Mouse (Mus musculus): Measurements from ENCODE around the gene Tbc1d1. TPM values are rescaled to one million over a fixed set of nuclear protein-coding genes. Genes with fewer than 3 reads are reported as not detected.
"Not testable (repeated sequence)": the region's sequence is repeated elsewhere in the genome, so short reads cannot be mapped to it uniquely, and the experiment has no call there.

The Tbc1d1 gene
- total RNA-seq, 4 experiments from 2014 or later: 52.4 to 135 (median 62.0) TPM

DNA sequence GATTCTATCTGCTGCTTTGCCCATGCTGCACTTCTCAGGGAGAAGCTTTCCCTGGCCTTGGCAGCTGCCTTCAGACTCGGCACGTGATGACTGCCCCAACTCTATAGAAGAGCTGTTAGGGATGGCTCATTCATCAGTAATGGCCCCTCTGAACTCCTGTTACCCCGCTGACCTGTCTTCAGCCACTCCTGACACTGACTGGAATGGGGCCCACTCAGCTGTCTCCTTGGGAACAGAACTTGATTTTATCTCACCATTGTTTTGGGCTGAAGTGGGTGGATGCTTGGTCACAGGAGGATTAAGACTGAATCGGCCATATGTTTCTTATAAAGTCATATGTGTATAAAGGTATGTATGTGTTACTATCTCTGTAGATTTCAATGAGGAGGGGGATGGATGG is 145.1 kb downstream of the Tbc1d1 start:
- no peak for DNase-seq (ENCODE audit: low spot score in 2 of 2)

DNA sequence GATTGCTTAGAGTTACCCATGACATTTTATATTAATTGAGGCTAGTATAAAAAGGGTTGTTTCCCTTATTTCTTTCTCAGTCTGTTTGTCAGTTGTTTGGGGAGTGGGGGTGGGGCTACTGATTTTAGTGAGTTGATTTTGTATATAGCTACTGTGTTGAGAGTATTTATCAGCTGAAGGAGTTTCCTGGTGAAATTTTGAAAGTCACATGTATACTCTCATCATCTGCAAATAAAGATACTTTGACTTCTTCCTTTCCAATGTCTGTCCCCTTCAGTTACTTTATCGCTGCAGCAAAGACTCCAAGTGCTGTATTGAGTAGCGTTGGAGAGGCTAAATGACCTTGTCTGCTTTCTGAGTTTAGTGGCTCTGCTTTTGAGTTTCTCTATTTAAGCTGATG is 151.2 kb downstream of the Tbc1d1 start:
- DNase-seq (ENCODE audit: low spot score in 2 of 2): no peak

DNA sequence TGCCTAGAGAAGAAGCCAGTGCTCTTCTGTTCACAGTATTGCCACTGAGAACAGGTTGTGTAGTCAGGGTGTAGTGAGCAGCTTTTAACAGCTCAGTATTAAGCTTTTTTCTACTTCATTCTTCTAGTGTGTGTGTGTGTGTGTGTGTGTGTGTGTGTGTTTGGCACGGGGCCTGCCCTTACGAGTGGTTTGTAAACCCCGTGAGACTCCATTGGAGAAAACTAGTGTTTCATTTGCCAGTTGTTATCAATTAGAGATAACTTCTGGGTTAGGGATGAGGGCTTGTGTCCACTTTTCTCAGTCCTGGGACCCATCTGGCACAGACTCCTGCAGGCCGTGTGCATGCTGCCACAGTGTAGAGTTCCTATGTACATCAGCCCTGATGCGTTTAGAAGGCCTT is 156.2 kb downstream of the Tbc1d1 start:
- DNase-seq (ENCODE audit: low spot score in 2 of 2): no peak

DNA sequence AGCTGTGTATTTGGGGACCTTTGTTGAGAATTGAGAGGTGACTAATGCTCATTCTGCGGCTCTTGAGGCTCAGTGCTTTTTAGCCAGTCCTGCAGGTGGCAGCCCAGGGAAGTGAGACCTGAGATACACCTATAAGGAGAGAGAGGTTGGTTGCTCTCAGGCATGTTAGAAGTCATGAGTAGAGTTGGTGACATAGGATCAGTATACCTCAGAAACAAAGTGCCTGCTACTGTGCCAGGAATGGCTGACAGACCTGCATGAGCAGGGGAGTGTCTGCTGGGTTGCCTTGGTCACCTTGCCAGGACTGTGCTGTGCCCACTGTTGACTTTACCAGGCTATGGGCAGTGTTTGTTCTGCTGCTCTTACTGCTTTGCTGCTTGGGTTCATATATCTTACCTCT is 157.4 kb downstream of the Tbc1d1 start:
- no peak for DNase-seq (ENCODE audit: low spot score in 2 of 2)

DNA sequence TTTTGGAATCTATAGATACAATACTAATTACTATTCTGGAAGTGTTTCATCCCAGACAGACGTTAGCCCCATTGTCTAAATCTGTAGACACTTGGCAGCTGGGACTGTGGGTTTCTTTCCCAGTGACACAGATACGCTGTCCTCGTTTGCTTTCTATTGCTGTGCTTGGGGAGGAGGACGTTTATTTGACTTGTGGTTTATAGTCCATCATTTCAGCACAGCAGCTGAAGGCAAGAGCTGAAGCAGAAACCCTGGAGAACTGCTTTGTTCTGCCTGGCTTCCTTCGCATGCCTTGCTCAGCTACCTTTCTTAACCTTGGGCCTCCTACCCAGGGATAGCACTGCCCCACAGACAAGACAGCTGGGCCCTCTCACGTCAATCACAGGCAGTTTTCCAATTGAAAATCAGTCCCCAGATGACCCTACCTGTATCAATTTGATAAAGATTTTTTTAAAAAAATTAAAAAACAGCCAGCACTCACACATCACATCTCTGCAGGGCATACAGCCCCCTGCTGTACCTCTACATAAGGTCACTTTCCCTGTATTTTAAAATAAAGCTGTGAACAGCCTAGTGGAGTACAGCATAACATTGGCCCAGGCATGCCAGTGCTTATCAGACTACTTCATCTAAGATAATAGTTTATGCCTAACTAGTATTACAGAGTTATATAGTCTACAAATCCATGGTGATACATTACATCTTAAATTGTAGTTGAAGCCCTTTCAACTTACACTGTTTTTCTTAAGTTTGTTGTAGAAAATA is 158.4 kb downstream of the Tbc1d1 start:
- DNase-seq (ENCODE audit: low spot score in 2 of 2): no peak

DNA sequence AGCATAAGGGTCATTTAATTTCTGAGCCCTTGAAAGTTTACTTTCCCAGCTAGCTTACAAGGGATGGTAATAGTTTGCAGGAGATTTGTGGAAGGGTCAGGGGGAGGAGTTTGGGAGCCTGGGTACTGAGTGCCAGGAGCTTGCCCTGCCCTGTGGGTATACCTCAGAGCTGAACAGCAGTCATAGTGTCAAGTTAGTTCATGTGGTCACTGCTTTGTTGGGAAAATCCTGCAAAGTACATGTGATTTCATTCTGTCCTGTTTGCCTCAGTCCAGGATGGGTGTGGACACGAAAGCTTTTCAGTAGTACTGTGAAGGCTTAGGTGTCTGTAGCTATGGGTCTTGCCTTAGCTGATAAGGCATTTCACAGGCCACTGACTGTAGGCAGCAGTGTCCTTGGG is 159.0 kb downstream of the Tbc1d1 start:
- no peak for DNase-seq (ENCODE audit: low spot score in 2 of 2)

DNA sequence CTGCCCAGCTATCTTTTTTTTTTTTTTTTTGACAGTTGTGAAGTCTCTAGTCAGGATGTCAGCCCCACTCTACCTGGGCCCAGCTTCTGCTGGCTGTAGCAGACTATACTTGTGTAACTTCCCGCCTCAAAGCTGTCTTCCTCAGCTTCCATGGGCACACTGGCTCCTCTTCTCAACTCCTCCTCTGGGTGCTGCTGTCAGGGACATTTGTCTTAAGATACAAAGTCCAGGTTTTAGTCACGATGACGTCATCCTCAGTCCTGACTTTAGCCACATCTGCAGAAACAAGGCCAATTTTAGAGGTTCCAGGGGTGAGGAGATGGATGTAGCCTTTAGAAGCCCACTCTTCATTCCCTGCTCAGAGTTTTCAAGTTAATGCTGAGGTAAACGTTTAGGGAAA is 167.2 kb downstream of the Tbc1d1 start:
- DNase-seq (ENCODE audit: low spot score in 2 of 2): no peak

DNA sequence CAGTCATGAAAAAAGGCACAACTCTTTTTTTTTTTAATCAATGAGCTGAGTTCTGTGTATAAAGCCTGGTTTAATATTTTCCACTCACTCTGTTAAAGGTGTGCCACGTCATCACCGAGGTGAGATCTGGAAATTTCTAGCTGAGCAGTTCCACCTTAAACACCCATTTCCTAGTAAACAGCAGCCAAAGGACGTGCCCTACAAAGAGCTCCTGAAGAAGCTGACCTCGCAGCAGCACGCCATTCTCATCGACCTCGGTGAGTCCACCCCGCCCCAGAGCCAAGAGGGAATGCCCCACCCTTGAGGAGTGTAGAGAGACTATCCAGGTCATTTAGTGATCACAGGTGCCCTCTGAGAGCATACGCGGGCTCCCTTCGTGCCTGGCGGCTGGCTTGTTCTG is 168.2 kb downstream of the Tbc1d1 start:
- no peak for DNase-seq (ENCODE audit: low spot score in 2 of 2)

DNA sequence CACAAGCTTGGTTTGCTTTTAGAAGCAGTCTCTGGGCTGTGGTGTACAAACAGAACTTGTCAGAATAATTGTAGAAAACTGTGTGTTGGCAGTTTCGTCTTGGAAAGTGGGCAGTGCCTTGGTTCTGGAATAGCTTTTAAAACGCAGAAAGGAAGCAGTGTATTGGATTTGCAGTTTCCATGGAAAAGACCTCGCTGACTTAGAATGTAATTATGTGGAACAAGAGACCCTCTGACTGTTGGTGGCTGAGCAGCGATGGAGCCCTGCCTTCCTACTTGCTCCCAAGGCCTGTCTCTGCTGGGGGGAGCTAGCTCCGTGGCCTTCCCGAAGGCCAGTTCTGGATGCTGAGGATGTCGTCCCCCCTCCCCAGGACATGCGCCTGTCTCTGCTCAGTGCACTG is 168.8 kb downstream of the Tbc1d1 start:
- DNase-seq (ENCODE audit: low spot score in 2 of 2): no peak

DNA sequence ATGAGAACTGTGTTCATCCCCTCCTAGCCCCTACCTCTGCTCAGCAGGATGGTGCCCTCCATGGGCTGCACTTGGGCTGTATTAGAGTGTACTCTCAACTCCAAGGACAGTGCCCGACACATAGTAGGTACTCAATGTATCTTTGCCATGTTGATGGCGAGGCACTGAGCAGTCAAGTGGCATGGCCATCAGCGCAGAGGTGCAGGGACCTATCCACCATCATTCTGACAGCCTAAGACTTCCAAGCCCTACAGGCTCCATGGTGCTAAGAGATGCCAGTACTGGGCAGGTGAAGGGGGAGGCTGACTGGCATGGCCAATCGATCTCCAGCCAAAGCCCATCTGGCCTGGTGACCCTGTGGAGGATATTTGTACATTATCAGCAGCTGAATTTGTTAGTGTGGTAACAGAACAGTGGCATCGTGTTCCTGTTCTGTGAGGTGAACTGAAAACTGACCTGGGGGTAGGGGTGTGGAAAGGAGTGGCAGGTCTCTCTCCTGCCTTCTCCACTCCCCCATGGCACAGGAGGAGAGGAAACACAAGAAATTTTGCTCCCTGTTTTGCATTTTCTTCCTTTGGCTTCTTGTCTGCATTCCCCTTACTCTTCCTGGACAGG is 169.7 kb downstream of the Tbc1d1 start:
- no peak for DNase-seq (ENCODE audit: low spot score in 2 of 2)

DNA sequence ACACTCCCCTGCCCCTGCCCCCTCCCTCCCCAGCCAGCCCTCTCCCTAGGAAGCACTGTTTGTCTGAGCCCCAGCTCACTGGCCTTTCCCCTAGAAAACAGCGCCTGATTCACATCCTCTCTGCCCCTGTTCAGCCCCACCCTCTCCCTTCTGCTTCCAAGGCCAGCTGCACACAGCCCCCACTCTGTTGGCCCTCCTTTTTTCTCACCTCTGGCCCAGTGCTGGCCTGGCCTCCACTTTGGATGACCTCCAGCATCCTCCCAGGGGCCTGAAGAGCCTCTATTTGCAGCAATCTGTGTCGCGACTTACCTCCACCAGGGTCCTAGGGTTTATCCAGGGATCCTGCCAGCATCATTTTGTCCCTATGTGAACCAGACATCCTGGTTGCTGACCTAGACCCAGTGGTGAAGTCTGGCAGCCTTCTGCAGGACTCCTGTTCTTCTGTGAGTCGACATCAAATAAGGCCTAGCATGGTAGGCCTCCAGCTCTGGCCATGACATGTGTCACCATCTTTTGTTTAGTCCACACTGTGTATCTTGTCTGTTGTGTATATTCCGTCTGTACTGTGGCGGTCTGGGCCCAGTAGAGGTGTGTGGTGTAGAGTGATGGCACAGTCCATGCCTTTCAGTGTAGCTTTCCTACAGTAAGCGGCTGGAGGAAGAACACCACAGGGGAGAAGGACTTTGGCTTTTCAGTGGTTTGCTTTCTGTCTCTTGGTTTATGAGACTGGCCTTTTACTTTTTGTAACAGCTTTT is 170.5 kb downstream of the Tbc1d1 start:
- peak; percentile 65 to 77 for DNase-seq (ENCODE audit: low spot score in 2 of 2)

DNA sequence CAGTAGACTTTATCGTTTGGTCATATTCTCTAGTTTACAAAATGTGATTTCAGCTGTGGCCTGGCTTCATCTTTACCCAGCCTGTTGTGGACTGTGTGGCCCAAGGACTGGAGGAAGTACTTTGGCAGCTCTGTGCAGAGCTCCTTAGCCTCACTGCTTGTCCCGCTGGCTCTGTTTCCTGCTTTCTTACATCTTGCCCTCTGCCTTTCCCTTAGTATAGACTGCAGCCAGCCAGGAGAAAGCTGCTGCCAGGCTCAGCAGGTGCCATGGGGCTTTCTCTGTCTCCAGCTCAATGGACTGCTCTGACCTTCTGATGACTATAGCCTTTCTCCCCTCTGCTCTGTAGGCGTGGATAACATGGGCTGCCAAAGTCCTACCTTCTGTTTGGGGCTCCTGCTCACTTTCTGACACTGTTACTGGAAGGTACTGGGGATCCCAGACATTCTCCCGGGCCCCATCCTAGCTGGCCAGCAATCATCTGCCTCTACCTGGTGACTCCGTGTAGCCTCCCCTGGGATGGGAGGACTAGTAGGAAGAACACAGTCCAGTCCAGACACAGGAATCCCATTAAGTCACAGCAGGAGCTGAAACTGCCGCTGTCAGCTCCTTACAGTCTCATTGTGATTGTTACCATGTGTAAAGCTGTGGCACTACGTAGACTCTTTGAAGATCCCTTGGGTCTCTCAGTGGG is 171.3 kb downstream of the Tbc1d1 start:
- DNase-seq (ENCODE audit: low spot score in 2 of 2): no peak

DNA sequence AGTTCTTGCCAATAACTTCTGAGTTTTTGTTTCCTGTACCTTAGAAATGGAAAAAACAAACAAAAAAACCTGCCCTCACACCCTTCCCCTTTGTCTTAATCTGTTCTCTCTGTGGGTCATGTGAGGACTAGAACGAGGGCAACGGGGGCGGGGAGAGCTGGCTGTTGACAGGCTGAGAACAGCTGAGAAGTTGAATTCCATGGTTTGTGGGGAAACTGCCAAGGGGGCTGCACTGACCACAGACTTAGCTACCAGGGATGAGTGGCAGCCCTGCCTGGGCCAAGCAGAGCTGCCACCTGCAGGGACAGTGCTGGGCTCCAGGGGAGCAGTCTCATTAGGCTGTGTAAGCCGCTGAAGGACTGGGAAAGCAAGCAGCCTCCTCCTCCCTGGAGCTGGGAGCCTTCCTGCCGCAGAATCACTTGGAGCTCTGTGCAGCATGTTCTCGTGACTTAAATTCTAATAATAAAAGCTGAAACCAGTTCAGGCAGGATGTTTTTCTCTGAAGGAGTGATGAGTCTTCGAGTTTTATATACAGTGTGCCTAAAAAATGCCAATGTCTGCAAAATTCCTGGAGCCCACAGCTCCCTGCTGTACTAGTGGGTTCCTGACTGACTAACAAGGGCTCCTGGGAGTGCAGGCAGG is 180.8 kb downstream of the Tbc1d1 start:
- peak; percentile 58 to 76 for DNase-seq (ENCODE audit: low spot score in 2 of 2)

DNA sequence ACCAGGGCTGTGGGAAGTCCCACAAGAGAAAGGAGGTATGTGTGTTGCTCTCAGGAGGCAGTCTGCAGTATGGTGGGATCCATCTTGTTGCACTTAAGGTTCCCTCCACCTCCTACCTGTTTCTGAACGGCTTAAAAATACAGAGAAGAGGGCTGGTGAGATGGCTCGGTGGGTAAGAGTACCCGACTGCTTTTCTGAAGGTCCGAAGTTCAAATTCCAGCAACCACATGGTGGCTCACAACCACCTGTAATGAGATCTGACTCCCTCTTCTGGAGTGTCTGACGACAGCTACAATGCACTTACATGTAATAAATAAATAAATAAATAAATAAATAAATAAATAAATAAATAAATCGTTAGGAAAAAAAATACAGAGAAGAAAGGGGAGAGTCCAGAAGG is 182.7 kb downstream of the Tbc1d1 start:
- not testable (repeated sequence) for DNase-seq (ENCODE audit: low spot score in 2 of 2)

DNA sequence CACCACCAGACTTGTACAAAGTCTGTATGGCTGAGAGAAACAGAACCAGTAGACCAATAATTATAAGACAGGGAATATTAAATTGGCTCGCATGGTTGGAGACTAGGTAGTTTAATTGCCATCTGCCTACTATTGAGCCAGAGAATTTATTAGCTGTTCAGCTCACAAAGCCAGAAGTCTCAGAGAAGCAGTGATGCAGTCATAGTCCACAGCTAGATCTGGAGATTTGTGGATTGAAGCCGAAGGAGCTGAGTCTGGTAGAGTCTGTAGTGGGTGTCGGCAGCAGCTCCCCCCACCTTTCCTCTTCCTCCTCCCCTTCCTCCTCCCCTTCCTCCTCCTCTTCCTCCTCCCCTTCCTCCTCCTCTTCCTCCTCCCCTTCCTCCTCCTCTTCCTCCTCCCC is 184.3 kb downstream of the Tbc1d1 start:
- no peak for DNase-seq (ENCODE audit: low spot score in 2 of 2)

DNA sequence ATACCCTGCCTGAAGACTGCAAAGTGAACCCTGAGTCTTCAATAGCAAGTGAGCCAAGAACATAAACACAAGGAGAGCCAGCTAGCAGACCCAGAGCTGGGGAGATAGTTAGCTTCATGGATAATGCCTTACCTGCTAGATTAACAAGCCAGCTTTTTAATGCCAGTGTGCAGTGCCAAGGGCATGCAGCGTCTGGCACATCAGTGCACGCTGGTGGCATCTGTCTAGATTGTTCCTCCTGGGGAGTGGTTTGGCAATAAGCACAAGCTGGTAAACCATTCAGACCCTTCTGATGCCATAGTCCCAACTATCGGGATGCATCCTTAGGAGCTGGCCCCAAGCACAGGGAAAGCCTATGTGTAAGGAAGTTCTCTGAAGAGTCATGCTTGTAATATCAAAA is 185.6 kb downstream of the Tbc1d1 start:
- DNase-seq (ENCODE audit: low spot score in 2 of 2): no peak

DNA sequence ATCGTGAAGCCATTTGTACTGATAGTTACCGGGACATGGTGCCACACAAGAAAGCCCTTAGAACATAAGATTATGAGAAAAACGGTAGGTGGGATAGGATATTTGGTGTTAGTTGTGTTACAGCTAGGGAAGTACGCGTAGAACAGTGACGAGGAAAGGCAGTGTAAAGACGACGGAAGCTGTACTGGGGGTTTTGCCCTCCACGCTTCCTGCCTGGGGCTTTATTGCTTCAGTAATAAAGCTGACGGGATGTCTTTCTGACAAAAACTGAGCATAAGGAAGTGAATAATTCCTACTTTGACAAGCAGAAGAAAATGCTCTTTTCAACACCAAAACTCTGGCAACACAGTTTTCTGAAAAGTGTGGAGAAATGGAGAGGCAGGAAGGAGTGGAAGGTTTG is 186.0 kb downstream of the Tbc1d1 start:
- DNase-seq (ENCODE audit: low spot score in 2 of 2): no peak

DNA sequence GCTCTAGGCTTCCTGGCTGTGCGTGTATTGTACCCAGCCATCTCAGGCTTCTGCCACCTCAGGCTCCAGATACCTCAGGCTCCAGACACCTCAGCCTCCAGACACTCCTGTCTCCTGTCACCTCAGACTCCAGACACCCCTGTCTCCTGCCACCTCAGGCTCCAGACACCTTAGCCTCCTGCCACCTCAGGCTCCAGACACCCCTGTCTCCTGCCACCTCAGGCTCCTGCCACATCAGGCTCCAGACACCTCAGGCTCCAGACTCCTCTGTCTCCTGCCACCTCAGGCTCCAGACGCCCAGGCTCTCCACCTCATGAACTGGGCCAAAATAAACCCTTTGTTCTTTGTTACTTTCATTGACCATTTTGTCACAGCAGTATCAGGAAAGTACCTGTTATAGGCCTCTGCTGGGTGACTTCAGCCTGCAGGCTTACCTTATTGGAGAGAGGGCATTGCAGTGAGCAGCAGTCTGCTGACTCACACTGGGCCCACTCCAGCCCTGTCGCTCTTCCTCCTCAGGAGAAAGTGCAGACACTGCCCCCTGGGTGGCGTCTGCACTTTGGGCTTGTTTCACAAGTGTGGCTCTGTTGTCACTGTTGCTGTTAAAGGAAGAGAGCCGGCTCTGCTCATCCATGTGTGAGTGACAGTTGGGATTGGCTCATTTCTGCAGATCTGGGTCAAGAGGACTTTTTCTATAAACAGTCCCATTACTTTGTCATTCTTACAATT is 188.0 kb downstream of the Tbc1d1 start:
- no peak for DNase-seq (ENCODE audit: low spot score in 2 of 2)

DNA sequence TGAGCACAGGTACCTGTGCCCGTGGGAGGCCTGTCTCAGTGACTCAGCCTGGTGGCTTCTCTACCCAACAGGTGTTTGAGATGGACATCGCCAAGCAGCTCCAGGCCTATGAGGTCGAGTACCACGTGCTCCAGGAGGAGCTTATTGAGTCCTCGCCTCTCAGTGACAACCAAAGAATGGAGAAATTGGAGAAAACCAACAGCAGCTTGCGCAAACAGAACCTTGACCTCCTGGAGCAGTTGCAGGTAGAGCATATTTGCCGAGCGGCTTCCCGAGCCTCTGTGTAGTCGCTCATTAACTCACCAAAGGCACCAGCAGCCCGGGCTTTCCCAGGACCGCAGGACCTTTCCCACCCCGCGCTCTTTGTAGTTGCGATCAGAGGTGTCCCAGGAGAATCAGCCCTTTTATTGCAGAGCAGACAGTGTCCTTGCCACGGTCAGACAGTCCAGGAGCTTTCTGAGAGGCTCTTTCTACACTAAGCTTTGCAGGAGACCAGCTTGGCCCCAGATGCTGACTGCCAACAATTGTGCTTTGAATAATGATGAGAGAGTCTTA is 189.2 kb downstream of the Tbc1d1 start:
- DNase-seq (ENCODE audit: low spot score in 2 of 2): no peak

DNA sequence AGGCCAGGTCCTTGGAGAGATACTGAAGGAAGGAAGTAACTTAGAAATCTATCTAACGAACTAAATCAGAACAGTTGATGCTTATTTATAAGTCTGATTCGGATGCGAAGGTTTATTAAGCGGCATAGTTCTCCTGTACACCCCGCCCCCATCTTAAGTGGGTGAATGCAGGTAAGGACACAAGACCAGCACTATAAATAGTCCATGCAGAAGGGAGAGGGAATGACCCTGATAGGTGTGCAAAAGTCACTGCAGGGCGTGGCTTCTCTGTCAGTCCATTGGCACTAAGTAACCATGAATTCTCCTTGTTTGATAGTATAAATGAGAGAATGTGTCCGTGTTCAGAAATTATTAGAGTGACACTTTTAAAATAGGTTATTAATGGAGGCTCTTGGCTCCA is 189.7 kb downstream of the Tbc1d1 start:
- no peak for DNase-seq (ENCODE audit: low spot score in 2 of 2)
